Mouse (Mus musculus): ENCODE data around the gene Tnip2. TPM values are rescaled to one million over a fixed set of nuclear protein-coding genes. Genes with fewer than 3 reads are reported as not detected.

The Tnip2 gene
- total RNA-seq, 1 experiment from 2014 or later: 12.1 TPM

GRCm38 (mm10) chr5:34461294-34461693 lies 52.5 kb downstream of the Tnip2 start:
- no peak for DNase-seq

- DNase-seq: no peak
Observed at GRCm38 (mm10) chr5:34458994-34459393, 54.8 kb downstream of the Tnip2 start.

DNA sequence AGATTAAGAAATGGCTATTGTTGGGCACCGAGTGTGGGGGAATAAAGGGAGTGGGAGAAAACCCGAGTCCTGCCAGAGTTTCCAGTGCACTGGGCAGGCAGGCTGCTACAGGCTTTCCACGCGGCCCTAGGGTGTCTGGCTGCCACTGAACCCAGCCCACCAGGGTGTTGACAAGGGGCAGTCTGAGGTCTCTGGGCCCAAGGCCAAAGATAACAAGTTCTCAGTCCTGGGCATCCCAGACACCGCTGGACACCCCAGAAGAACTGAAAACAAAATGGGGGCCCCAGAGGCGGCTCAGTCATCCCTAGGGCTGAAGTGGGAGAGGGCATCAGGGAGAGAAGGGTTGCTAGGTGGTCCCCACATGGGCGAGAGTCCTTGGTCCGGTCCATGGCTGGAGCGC lies 67.6 kb downstream of the Tnip2 start:
- no peak for DNase-seq

Other genes with a start within 250 kb of the Tnip2 start
- gene Zfyve28, start 225.5 kb downstream of the Tnip2 start, total RNA-seq (2021): 0.44 and 1.6 TPM in 2 replicates
- gene Cfap99, start 225.4 kb downstream of the Tnip2 start, total RNA-seq (2021): not detected in 2 replicates
- 99.3 and 112 TPM in 2 replicates for gene Rnf4, start 177.7 kb downstream of the Tnip2 start, total RNA-seq (2021)
- gene Fam193a, start 144.1 kb downstream of the Tnip2 start, total RNA-seq (2021): 30.4 and 34.1 TPM in 2 replicates
- 6.5 and 11.8 TPM in 2 replicates for gene Sh3bp2, start 11.8 kb upstream of the Tnip2 start, total RNA-seq (2021)
- gene Add1, start 59.7 kb upstream of the Tnip2 start, total RNA-seq (2021): 149 and 175 TPM in 2 replicates
- 37.6 and 40.3 TPM in 2 replicates for gene Mfsd10, start 123.2 kb upstream of the Tnip2 start, total RNA-seq (2021)
- gene Nop14, start 146.2 kb upstream of the Tnip2 start, total RNA-seq (2021): 21.9 and 26.8 TPM in 2 replicates
- 2.1 and 2.7 TPM in 2 replicates for gene Grk4, start 146.4 kb upstream of the Tnip2 start, total RNA-seq (2021)
- gene Htt, start 247.7 kb upstream of the Tnip2 start, total RNA-seq (2021): 24.6 and 25.8 TPM in 2 replicates